Comparison of ENCODE assay signal across 33 mouse cellular contexts in the genomic region with DNA sequence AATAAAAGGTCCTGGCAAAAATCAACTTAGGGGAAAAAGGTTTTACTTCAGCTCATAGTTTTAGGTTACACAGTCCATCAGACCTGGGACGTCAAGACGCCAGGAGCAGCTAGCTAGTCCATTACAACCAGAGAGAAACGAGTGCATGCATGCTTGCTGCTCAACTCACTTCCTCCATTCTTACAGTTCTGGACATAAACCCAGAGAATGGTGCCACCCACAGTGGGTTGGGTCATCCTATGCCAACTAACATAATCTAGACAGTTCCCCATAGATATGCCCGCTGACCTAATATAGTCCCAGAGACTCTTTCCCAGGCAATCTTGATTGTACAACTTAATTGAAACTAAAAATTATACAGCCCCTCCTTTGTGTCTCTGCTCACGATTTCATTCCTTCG.
"Had no signal": no experiment of that assay in that cellular context is flagged by ENCODE, and none has a peak within 500 bp of the region (broad histone marks: within the 10 kb centered on the region; RNA-seq: fewer than 3 reads in every experiment).

No protein-coding gene starts in this region.

- H3K27ac ChIP-seq: limb, embryonic 10.5 days; limb, embryonic 12.5 days; limb, embryonic 13.5 days; limb, embryonic 15.5 days; liver, embryonic 12.5 days; liver, embryonic 13.5 days; liver, embryonic 14.5 days; liver, embryonic 15.5 days; lung, embryonic 15.5 days; macrophage; midbrain, embryonic 10.5 days; midbrain, embryonic 12.5 days; midbrain, embryonic 13.5 days; midbrain, embryonic 15.5 days; neural tube, embryonic 12.5 days; neural tube, embryonic 13.5 days had no signal

- H3K36me3 ChIP-seq: limb, embryonic 10.5 days; limb, embryonic 12.5 days; limb, embryonic 13.5 days; limb, embryonic 15.5 days; liver, embryonic 12.5 days; liver, embryonic 13.5 days; liver, embryonic 15.5 days; lung, embryonic 15.5 days; midbrain, embryonic 10.5 days; midbrain, embryonic 12.5 days; midbrain, embryonic 13.5 days; midbrain, embryonic 15.5 days; neural tube, embryonic 12.5 days; neural tube, embryonic 13.5 days had no signal

- H3K9me3 ChIP-seq: limb, embryonic 10.5 days; limb, embryonic 12.5 days; limb, embryonic 13.5 days; limb, embryonic 15.5 days; liver, embryonic 12.5 days; liver, embryonic 13.5 days; liver, embryonic 15.5 days; lung, embryonic 15.5 days; midbrain, embryonic 10.5 days; midbrain, embryonic 12.5 days; midbrain, embryonic 13.5 days; midbrain, embryonic 15.5 days; neural tube, embryonic 12.5 days; neural tube, embryonic 13.5 days had no signal

- H3K4me2 ChIP-seq: limb, embryonic 12.5 days; limb, embryonic 13.5 days; limb, embryonic 15.5 days; liver, embryonic 11.5 days; liver, embryonic 12.5 days; liver, embryonic 13.5 days; liver, embryonic 15.5 days; lung, embryonic 14.5 days; lung, embryonic 15.5 days; midbrain, embryonic 11.5 days; midbrain, embryonic 12.5 days; midbrain, embryonic 13.5 days; midbrain, embryonic 15.5 days; neural tube, embryonic 12.5 days; neural tube, embryonic 13.5 days had no signal

- DNase-seq: left cerebral cortex, postnatal 4 days; liver; liver, embryonic 13.5 days; liver, postnatal 0 days; lung, adult 18-20 months; lung, adult 2 months; lung, embryonic 14.5 days; lung, postnatal 10 days; lung, postnatal 14 days; lung, postnatal 36 days; lung, postnatal 4 days; midbrain, embryonic 14.5 days had no signal

- ATAC-seq: liver, embryonic 12.5 days; liver, postnatal 0 days; lung, postnatal 0 days; midbrain, embryonic 13.5 days; midbrain, embryonic 15.5 days; midbrain, embryonic 16.5 days had no signal

- H3K27me3 ChIP-seq: midbrain, embryonic 13.5 days; midbrain, embryonic 15.5 days had no signal

- H3K4me1 ChIP-seq: limb, embryonic 10.5 days; limb, embryonic 12.5 days; limb, embryonic 13.5 days; limb, embryonic 15.5 days; liver, embryonic 12.5 days; liver, embryonic 13.5 days; liver, embryonic 15.5 days; lung, embryonic 15.5 days; midbrain, embryonic 10.5 days; midbrain, embryonic 12.5 days; midbrain, embryonic 13.5 days; midbrain, embryonic 15.5 days; neural tube, embryonic 12.5 days had no signal

- H3K4me3 ChIP-seq: limb, embryonic 10.5 days; limb, embryonic 12.5 days; limb, embryonic 13.5 days; limb, embryonic 15.5 days; liver, embryonic 12.5 days; liver, embryonic 13.5 days; liver, embryonic 15.5 days; lung, embryonic 15.5 days; megakaryocyte, embryonic 14.5 days; midbrain, embryonic 10.5 days; midbrain, embryonic 12.5 days; midbrain, embryonic 13.5 days; midbrain, embryonic 15.5 days; myocyte; neural tube, embryonic 12.5 days; neural tube, embryonic 13.5 days had no signal

- H3K9ac ChIP-seq: limb, embryonic 12.5 days; limb, embryonic 13.5 days; limb, embryonic 15.5 days; liver, embryonic 12.5 days; liver, embryonic 13.5 days; liver, embryonic 14.5 days; liver, embryonic 15.5 days; liver, postnatal 0 days; lung, embryonic 14.5 days; lung, embryonic 15.5 days; midbrain, embryonic 12.5 days; midbrain, embryonic 13.5 days; midbrain, embryonic 15.5 days; neural tube, embryonic 12.5 days; neural tube, embryonic 13.5 days had no signal
